Mouse (Mus musculus): Measurements from ENCODE around the gene 4930404N11Rik. TPM values are rescaled to one million over a fixed set of nuclear protein-coding genes. Genes with fewer than 3 reads are reported as not detected.

The 4930404N11Rik gene
- polyA plus RNA-seq, 1 experiment from 2014 or later = 0.82 TPM

DNA sequence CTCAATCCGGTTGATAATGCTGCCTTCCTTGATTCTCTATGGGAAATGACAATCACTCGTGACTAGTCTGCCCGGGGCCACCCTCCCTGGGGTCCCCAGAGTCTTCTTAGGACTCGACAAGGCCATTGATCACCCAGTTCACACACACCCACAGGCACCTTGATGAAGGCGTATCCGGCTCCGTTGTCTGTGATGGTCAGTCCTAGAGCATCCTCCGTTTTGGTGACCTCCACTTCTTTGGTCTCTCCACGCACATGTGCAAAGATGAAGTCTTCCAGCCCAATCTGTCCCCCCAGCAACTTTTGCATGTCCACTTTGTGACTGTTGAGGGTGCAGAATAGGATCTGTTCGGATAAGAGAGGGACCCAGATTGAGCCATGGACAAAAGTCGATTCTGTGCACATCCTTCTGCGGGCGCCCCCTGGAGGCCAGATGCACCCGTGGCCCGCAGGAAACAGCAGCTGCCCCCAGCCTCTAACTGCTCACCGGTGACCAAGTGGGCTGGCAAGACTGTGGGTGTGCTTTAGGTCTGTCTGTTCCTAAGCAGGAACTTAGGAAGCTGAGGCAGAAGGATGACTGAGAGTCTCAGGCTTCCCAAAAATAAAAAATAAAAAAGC, 24.2 kb downstream of the 4930404N11Rik start:
- H3K4me3 ChIP-seq = no peak overlapping the region
- peaks cover 12% of the 10 kb centered on the region for H3K36me3 ChIP-seq
- no peak for ATAC-seq (ENCODE audit: insufficient number of reproducible peaks, low FRiP score)
- no peak overlapping the region for H3K9ac ChIP-seq
- peaks cover 18% of the 10 kb centered on the region for H3K4me1 ChIP-seq (replicated peaks)
- WGBS = 30% methylated on average over 16 of the region's 16 CpGs
- H3K27me3 ChIP-seq (replicated peaks) = peaks cover 58% of the 10 kb centered on the region
- H3K4me2 ChIP-seq = no peak overlapping the region
- no peaks in the 10 kb centered on the region for H3K9me3 ChIP-seq (replicated peaks)
- H3K27ac ChIP-seq (ENCODE audit: poor library complexity, severe bottlenecking) = no peak overlapping the region

DNA sequence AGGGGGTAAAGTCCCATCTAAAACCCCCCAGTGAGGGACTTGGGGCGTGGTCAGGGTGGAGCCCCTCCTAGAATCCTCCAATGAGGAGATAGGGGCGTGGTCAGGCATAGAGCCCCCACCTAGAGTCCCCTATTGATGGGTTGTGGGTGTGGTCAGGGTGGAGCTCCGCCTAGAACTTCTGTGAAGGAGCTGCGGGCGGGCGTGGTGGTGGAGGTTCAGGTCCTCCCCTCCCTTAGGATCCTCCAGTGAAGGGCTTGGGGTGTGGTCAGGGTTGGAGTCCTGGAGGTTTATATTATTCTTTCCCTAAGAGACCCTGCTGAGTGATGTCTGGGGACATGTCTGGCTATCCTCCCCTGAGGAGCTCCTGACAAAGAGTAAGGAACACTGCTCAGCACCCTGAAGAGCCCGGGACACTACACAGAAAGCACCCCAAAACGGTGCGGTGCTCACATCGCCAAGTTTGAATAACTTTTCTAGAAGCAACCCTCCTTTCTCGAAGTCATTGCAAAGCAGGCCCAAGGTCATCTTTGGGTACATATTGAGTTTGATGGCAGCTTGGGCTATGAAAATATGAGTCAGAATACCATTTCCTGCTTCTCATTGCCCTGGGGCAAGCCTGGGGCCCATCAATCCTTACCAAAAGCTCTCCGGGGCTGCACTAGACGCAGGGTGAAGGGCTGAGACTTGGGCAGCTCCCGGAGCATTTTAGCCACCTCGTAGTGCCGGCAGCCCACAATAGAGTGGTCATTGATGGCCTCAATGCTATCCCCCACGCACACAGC, 24.9 kb downstream of the 4930404N11Rik start:
- Histone ChIP-seq H3K9ac (no peak overlapping the region), H3K4me1 (replicated peaks) (peaks cover 23% of the 10 kb centered on the region), H3K27ac (ENCODE audit: poor library complexity, severe bottlenecking) (no peak overlapping the region), H3K4me2 (no peak overlapping the region), H3K4me3 (no peak overlapping the region), H3K9me3 (replicated peaks) (no peaks in the 10 kb centered on the region), H3K27me3 (replicated peaks) (peaks cover 58% of the 10 kb centered on the region), H3K36me3 (peaks cover 6% of the 10 kb centered on the region)
- 35% methylated on average over 17 of the region's 17 CpGs for WGBS
- ATAC-seq (ENCODE audit: insufficient number of reproducible peaks, low FRiP score) = peak; percentile 36; the same call in 1 of the 2 replicates

DNA sequence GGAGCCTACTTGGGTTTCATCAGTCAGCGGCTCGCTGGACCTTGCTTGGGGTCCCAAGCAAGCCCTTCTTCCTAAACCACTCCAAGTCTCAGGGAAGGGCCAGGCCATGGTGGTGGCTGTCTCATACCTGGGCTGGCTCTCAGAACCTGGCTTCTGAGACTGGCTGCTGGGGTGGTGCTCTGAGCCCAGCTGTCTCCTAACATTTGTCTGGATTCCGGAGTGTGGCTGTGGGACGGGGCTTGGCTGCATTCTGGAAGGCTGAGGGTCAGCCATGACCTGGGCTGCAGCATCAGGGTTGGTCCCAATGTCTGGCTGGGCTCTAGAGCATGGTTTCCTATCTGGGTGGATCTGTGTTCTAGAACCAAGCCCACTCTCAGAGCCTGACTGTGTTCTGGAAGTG, 29.1 kb downstream of the 4930404N11Rik start:
- Histone ChIP-seq H3K27me3 (replicated peaks) (peaks cover 32% of the 10 kb centered on the region), H3K4me1 (replicated peaks) (peaks cover 28% of the 10 kb centered on the region), H3K9ac (0 out of 2 replicates have a peak overlapping the region, but pooled peaks have one; percentile 38), H3K4me3 (no peak overlapping the region), H3K36me3 (peaks cover 5% of the 10 kb centered on the region; the same call in 1 of the 2 replicates), H3K27ac (ENCODE audit: poor library complexity, severe bottlenecking) (no peak overlapping the region), H3K9me3 (replicated peaks) (no peaks in the 10 kb centered on the region), H3K4me2 (no peak overlapping the region)
- WGBS = 92% methylated on average over 4 of the region's 4 CpGs
- no peak for ATAC-seq (ENCODE audit: insufficient number of reproducible peaks, low FRiP score)

DNA sequence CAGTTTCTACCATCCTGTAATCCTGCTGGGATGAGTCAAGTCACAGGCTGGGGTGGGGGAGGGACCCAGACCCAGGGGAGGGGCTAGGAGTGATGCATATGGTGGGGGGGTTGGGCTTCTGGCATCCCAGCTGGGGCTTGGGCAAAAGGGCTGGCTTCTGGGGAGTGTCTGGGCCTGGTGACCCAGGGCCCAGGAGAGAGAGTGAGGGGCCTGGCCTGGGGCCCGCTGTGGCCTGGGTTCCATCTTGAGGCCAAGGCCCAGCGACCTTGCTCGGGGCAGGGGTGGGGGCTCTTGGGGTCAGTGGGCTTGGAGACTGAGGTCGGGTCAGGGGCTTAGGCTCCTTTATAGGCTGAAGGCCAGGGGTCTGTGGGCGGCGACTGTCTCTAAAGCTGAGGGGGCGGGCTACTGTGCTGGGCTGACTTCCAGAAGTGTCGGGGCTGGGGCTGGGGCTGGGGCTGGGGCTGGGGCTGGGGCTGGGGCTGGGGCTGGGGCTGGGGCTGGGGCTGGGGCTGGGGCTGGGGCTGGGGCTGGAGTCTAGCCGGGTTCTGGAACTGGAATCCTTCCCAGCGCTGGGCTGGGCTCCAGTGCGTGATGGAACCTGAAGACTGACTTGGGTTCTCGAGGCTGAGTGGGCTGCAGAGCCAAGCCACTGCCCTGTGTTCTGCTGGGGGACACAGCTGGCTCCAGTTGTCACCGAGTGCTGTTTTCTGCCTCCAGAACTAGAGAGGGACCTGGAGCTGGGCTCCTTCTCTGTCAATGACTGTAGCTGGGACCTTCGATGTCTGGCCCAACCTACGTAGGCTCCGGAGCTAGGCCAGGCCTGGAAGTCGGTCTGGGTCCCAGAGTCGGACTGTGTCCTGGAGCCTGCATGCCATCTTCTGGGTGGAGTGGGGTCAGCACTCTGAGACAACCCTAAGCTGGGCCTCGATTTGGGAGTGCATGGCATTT, 29.9 kb downstream of the 4930404N11Rik start:
- Histone ChIP-seq H3K27ac (ENCODE audit: poor library complexity, severe bottlenecking) (peak overlapping the region; percentile 70), H3K4me2 (peak overlapping the region; percentile 16; the same call in 1 of the 2 replicates), H3K9me3 (replicated peaks) (no peaks in the 10 kb centered on the region), H3K36me3 (peaks cover 5% of the 10 kb centered on the region; the same call in 1 of the 2 replicates), H3K27me3 (replicated peaks) (peaks cover 25% of the 10 kb centered on the region), H3K4me3 (no peak overlapping the region), H3K4me1 (replicated peaks) (peaks cover 29% of the 10 kb centered on the region), H3K9ac (peak overlapping the region; percentile 38)
- 45% methylated on average over 19 of the region's 19 CpGs for WGBS
- ATAC-seq (ENCODE audit: insufficient number of reproducible peaks, low FRiP score) = no peak

DNA sequence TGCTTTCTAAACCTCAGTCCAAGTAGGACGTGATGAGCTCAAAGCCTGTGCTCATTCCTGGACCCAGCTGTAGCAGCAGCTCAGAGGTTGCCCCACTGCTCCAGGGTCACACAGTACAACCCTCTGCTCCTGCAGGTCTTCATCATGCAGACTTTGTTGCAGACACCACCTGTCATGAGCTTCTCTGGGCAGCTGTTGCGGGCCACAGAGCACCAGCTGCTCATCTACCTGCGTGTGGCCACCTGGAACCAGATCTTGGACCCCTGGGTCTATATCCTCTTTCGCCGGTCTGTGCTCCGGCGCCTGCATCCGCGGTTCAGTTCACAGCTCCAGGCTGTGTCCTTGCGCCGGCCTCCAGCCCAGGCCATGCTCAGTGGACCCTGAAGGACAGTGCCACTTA, 31.3 kb downstream of the 4930404N11Rik start:
- Histone ChIP-seq H3K4me3 (no peak overlapping the region), H3K36me3 (peaks cover 5% of the 10 kb centered on the region; the same call in 1 of the 2 replicates), H3K9me3 (replicated peaks) (no peaks in the 10 kb centered on the region), H3K27ac (ENCODE audit: poor library complexity, severe bottlenecking) (no peak overlapping the region), H3K4me1 (replicated peaks) (peaks cover 39% of the 10 kb centered on the region), H3K4me2 (no peak overlapping the region), H3K9ac (no peak overlapping the region), H3K27me3 (replicated peaks) (peaks cover 21% of the 10 kb centered on the region)
- WGBS = 76% methylated on average over 11 of the region's 11 CpGs
- no peak for ATAC-seq (ENCODE audit: insufficient number of reproducible peaks, low FRiP score)

DNA sequence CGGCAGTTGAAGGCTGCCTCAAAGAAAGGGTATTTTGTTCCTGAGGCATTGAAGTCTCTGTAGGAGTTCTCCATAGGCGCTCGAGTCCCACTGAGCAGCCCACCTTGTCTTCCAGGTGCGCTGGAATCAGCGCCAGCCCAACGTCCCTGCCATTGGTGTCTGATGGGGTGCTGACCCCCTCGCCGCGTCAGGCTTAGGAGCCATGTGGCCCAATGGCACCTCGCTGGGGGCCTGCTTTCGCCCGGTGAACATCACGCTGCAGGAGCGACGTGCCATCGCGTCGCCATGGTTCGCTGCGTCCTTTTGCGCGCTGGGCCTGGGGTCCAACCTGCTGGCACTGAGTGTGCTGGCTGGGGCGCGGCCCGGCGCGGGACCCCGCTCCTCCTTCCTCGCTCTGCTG, 33.3 kb downstream of the 4930404N11Rik start:
- 19% methylated on average over 29 of the region's 29 CpGs for WGBS
- Histone ChIP-seq H3K4me1 (replicated peaks) (peaks cover 58% of the 10 kb centered on the region), H3K4me3 (peak overlapping the region; percentile 15)

DNA sequence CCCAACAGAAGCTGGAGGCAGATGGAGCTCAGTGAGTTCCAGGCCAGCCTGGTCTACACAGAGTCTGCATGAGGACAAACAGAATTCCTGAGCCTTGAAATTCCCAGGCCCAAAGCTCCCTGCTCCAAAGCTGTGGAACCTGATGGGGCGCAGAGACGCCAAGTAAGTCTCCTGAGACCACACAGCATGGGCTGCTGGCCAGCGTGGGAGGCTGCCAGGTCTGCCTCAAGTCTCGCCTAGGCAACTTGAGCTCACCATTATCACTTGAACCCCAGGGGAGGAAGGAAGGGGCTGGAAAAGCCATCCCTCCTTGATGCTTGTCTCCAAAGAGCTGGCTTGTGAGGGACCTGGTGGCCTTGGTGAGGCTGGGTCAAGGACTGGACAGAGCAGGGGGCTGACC, 35.6 kb downstream of the 4930404N11Rik start:
- H3K4me2 ChIP-seq = peak overlapping the region; percentile 47
- H3K36me3 ChIP-seq = peaks cover 29% of the 10 kb centered on the region
- H3K27ac ChIP-seq (ENCODE audit: poor library complexity, severe bottlenecking) = peak overlapping the region; percentile 91
- H3K27me3 ChIP-seq (replicated peaks) = no peaks in the 10 kb centered on the region; the same call in 1 of the 2 replicates
- 31% methylated on average over 4 of the region's 4 CpGs for WGBS
- no peak for ATAC-seq (ENCODE audit: insufficient number of reproducible peaks, low FRiP score)
- no peaks in the 10 kb centered on the region for H3K9me3 ChIP-seq (replicated peaks)
- no peak overlapping the region for H3K4me3 ChIP-seq
- peak overlapping the region; percentile 54 for H3K9ac ChIP-seq
- peaks cover 54% of the 10 kb centered on the region for H3K4me1 ChIP-seq (replicated peaks)

More for the DNA sequence above, 33.3 kb downstream of the 4930404N11Rik start:
- peak overlapping the region; percentile 48; the same call in 1 of the 2 replicates for H3K9ac ChIP-seq
- peaks cover 5% of the 10 kb centered on the region for H3K27me3 ChIP-seq (replicated peaks)
- peaks cover 6% of the 10 kb centered on the region for H3K36me3 ChIP-seq
- H3K27ac ChIP-seq (ENCODE audit: poor library complexity, severe bottlenecking) = no peak overlapping the region
- peak overlapping the region; percentile 50 for H3K4me2 ChIP-seq
- no peaks in the 10 kb centered on the region for H3K9me3 ChIP-seq (replicated peaks)
- no peak for ATAC-seq (ENCODE audit: insufficient number of reproducible peaks, low FRiP score)

DNA sequence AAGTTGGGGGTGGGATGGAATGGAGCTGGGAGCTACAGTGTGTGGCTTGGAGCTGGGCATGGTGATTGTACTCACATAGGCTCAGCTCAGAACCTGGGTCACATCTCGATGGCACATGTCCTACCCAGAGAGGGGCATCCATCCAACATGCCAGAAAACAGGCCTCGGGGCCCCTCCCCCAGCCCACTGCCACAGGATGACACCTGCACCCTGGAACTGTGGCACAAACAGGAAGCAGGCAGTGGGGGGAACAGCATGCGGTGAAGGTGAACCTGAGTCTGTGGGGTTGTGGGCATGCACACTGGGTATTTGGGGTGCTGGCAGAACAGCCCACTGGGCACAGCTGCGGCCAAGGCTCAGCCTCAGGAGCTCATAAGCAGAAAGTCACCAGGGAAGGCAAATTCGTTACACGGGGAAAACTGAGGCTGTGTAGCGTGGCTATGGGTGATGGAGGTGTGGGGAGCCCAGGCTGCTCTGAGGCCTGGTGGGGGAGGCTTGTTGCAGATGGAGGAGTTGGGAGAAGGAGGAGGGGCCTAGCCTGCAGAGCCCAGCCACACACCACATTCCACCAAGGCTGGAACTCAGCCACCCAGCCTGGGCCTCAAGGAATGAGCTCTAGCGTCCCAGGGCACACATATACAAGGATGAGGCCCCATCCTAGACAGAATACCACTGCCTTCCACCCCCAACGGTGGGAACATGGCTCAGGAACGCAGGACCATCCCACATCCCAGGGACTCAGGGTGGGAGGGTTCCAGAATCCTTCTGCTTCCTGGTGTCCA, 36.2 kb downstream of the 4930404N11Rik start:
- H3K27ac ChIP-seq (ENCODE audit: poor library complexity, severe bottlenecking) = peak overlapping the region; percentile 91
- peak overlapping the region; percentile 14 for H3K4me3 ChIP-seq
- H3K9ac ChIP-seq = peak overlapping the region; percentile 54
- H3K4me2 ChIP-seq = peak overlapping the region; percentile 47
- peaks cover 35% of the 10 kb centered on the region for H3K36me3 ChIP-seq
- peaks cover 51% of the 10 kb centered on the region for H3K4me1 ChIP-seq (replicated peaks)
- no peaks in the 10 kb centered on the region for H3K9me3 ChIP-seq (replicated peaks)
- WGBS = 52% methylated on average over 10 of the region's 10 CpGs
- no peaks in the 10 kb centered on the region; the same call in 1 of the 2 replicates for H3K27me3 ChIP-seq (replicated peaks)
- ATAC-seq (ENCODE audit: insufficient number of reproducible peaks, low FRiP score) = peak; percentile 63

DNA sequence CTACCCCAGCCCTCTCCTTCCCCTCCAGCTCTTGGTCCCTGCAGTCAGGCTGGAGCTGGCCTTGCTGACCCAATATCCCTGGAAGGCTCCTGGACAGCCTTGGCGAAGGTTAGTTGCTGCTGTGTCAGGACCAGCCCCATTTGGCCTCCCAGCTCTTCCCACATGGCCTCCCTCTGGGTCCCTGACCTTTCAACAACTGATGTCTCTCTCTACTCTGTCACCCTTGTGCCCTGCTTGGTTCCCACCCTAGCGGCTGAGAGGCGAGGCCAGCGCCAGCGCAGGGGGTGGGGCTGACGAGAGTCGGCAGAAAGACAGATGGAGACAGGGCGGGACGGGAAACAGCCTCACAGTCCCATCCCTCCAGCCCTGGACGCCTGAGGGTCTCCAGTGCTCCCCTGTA, 37.2 kb downstream of the 4930404N11Rik start, which contains the start of gene Tbxa2r:
TSS of gene Tbxa2r (plus strand) at position 346 of the 400 bp plus-strand sequence.
- peak within 1 kb of the TSS; percentile 54 for H3K9ac ChIP-seq
- peak within 1 kb of the TSS; percentile 91 for H3K27ac ChIP-seq (ENCODE audit: poor library complexity, severe bottlenecking)
- peaks cover 44% of the 10 kb centered on the region for H3K36me3 ChIP-seq
- H3K9me3 ChIP-seq (replicated peaks) = no peaks in the 10 kb centered on the region
- ATAC-seq (ENCODE audit: insufficient number of reproducible peaks, low FRiP score) = peak; percentile 24; the same call in 1 of the 2 replicates
- H3K27me3 ChIP-seq (replicated peaks) = no peaks in the 10 kb centered on the region; the same call in 1 of the 2 replicates
- peaks cover 51% of the 10 kb centered on the region for H3K4me1 ChIP-seq (replicated peaks)
- WGBS = 5% methylated on average over 10 of the region's 10 CpGs
- peak within 1 kb of the TSS; percentile 47 for H3K4me2 ChIP-seq
- peak within 1 kb of the TSS; percentile 14 for H3K4me3 ChIP-seq

DNA sequence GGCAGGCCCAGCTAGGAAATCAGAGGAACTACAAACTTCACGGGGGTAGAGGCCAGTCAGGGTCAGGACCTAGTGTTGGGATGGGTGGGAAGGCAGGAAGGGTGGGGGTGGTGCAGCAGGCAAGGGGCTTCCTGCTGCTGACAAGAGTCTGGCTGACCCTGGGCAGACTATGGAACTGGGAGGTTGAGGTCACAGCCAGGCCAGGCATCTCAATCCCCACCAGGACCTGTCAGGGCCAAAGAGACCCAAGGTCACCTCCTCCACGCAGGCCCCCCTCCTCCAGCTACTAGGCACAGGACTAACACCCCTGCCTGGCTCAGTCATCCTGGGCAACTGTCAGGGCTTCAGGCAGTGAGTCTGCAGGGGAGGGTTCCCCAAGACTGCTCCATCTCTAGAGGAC, 37.7 kb downstream of the 4930404N11Rik start:
- Histone ChIP-seq H3K27me3 (replicated peaks) (no peaks in the 10 kb centered on the region; the same call in 1 of the 2 replicates), H3K4me2 (peak overlapping the region; percentile 47), H3K9me3 (replicated peaks) (no peaks in the 10 kb centered on the region), H3K36me3 (peaks cover 44% of the 10 kb centered on the region), H3K27ac (ENCODE audit: poor library complexity, severe bottlenecking) (peak overlapping the region; percentile 91), H3K4me1 (replicated peaks) (peaks cover 51% of the 10 kb centered on the region), H3K4me3 (no peak overlapping the region), H3K9ac (peak overlapping the region; percentile 54)
- 0% methylated on average over 2 of the region's 2 CpGs for WGBS
- no peak for ATAC-seq (ENCODE audit: insufficient number of reproducible peaks, low FRiP score)

Measured in heart, embryonic 12.5 days (tissue).